Mouse (Mus musculus): ENCODE results near the gene Msl1. TPM values are rescaled to one million over a fixed set of nuclear protein-coding genes. Genes with fewer than 3 reads are reported as not detected.

Gene Msl1
- polyA plus RNA-seq, 1 experiment, result 40.8 TPM

- H3K4me1 ChIP-seq (ENCODE audit: control insufficient read depth, insufficient read depth, insufficient read length, low read length), result peaks cover 26% of the 10 kb centered on the region
- H3K27ac ChIP-seq (replicated peaks; ENCODE audit: low read depth, low read length), result peak overlapping the region; percentile 49
- no peak overlapping the region for H3K4me3 ChIP-seq (ENCODE audit: insufficient read depth, low read depth, low read length)
Observed at GRCm38 (mm10) chr11:98755726-98756380, 39.5 kb upstream of the Msl1 start.

GRCm38 (mm10) chr11:98756711-98757110, 38.6 kb upstream of the Msl1 start:
- Histone ChIP-seq H3K4me3 (ENCODE audit: insufficient read depth, low read depth, low read length) (no peak overlapping the region), H3K4me1 (ENCODE audit: control insufficient read depth, insufficient read depth, insufficient read length, low read length) (peaks cover 20% of the 10 kb centered on the region), H3K27ac (replicated peaks; ENCODE audit: low read depth, low read length) (no peak overlapping the region)

GRCm38 (mm10) chr11:98761939-98762338, 33.4 kb upstream of the Msl1 start:
- Histone ChIP-seq H3K4me3 (ENCODE audit: insufficient read depth, low read depth, low read length) (no peak overlapping the region), H3K4me1 (ENCODE audit: control insufficient read depth, insufficient read depth, insufficient read length, low read length) (peaks cover 13% of the 10 kb centered on the region), H3K27ac (replicated peaks; ENCODE audit: low read depth, low read length) (no peak overlapping the region)

GRCm38 (mm10) chr11:98762756-98763501, 32.4 kb upstream of the Msl1 start:
- Histone ChIP-seq H3K4me1 (ENCODE audit: control insufficient read depth, insufficient read depth, insufficient read length, low read length) (peaks cover 13% of the 10 kb centered on the region), H3K4me3 (ENCODE audit: insufficient read depth, low read depth, low read length) (no peak overlapping the region), H3K27ac (replicated peaks; ENCODE audit: low read depth, low read length) (no peak overlapping the region)

GRCm38 (mm10) chr11:98763502-98763861, 31.8 kb upstream of the Msl1 start:
- Histone ChIP-seq H3K27ac (replicated peaks; ENCODE audit: low read depth, low read length) (no peak overlapping the region), H3K4me1 (ENCODE audit: control insufficient read depth, insufficient read depth, insufficient read length, low read length) (peaks cover 13% of the 10 kb centered on the region), H3K4me3 (ENCODE audit: insufficient read depth, low read depth, low read length) (no peak overlapping the region)

- Histone ChIP-seq H3K27ac (replicated peaks; ENCODE audit: low read depth, low read length) (peak overlapping the region; percentile 44; the same call in 1 of the 2 replicates), H3K4me1 (ENCODE audit: control insufficient read depth, insufficient read depth, insufficient read length, low read length) (peaks cover 16% of the 10 kb centered on the region)
Observed at GRCm38 (mm10) chr11:98764091-98764490, 31.2 kb upstream of the Msl1 start.

GRCm38 (mm10) chr11:98764746-98765145, 30.6 kb upstream of the Msl1 start:
- Histone ChIP-seq H3K4me1 (ENCODE audit: control insufficient read depth, insufficient read depth, insufficient read length, low read length) (peaks cover 19% of the 10 kb centered on the region), H3K27ac (replicated peaks; ENCODE audit: low read depth, low read length) (peak overlapping the region; percentile 44), H3K4me3 (ENCODE audit: insufficient read depth, low read depth, low read length) (no peak overlapping the region)

More at GRCm38 (mm10) chr11:98764091-98764490, 31.2 kb upstream of the Msl1 start:
- no peak overlapping the region for H3K4me3 ChIP-seq (ENCODE audit: insufficient read depth, low read depth, low read length)

GRCm38 (mm10) chr11:98765421-98766309, 29.7 kb upstream of the Msl1 start:
- peaks cover 27% of the 10 kb centered on the region for H3K4me1 ChIP-seq (ENCODE audit: control insufficient read depth, insufficient read depth, insufficient read length, low read length)
- peak overlapping the region; percentile 74; the same call in 1 of the 2 replicates for H3K27ac ChIP-seq (replicated peaks; ENCODE audit: low read depth, low read length)
- no peak overlapping the region for H3K4me3 ChIP-seq (ENCODE audit: insufficient read depth, low read depth, low read length)

- Histone ChIP-seq H3K4me1 (ENCODE audit: control insufficient read depth, insufficient read depth, insufficient read length, low read length) (peaks cover 32% of the 10 kb centered on the region), H3K27ac (replicated peaks; ENCODE audit: low read depth, low read length) (no peak overlapping the region), H3K4me3 (ENCODE audit: insufficient read depth, low read depth, low read length) (no peak overlapping the region)
Observed at GRCm38 (mm10) chr11:98766346-98766745, 29.0 kb upstream of the Msl1 start.

GRCm38 (mm10) chr11:98766816-98767215, 28.5 kb upstream of the Msl1 start:
- H3K4me3 ChIP-seq (ENCODE audit: insufficient read depth, low read depth, low read length), result no peak overlapping the region
- H3K4me1 ChIP-seq (ENCODE audit: control insufficient read depth, insufficient read depth, insufficient read length, low read length), result peaks cover 35% of the 10 kb centered on the region
- H3K27ac ChIP-seq (replicated peaks; ENCODE audit: low read depth, low read length), result no peak overlapping the region

GRCm38 (mm10) chr11:98767276-98767675, 28.0 kb upstream of the Msl1 start:
- no peak overlapping the region for H3K4me3 ChIP-seq (ENCODE audit: insufficient read depth, low read depth, low read length)
- peaks cover 36% of the 10 kb centered on the region for H3K4me1 ChIP-seq (ENCODE audit: control insufficient read depth, insufficient read depth, insufficient read length, low read length)
- no peak overlapping the region for H3K27ac ChIP-seq (replicated peaks; ENCODE audit: low read depth, low read length)

GRCm38 (mm10) chr11:98767713-98768112, 27.6 kb upstream of the Msl1 start:
- Histone ChIP-seq H3K4me3 (ENCODE audit: insufficient read depth, low read depth, low read length) (no peak overlapping the region), H3K27ac (replicated peaks; ENCODE audit: low read depth, low read length) (no peak overlapping the region), H3K4me1 (ENCODE audit: control insufficient read depth, insufficient read depth, insufficient read length, low read length) (peaks cover 36% of the 10 kb centered on the region)

- peak overlapping the region; percentile 1; the same call in 1 of the 2 replicates for H3K4me3 ChIP-seq (ENCODE audit: insufficient read depth, low read depth, low read length)
- H3K4me1 ChIP-seq (ENCODE audit: control insufficient read depth, insufficient read depth, insufficient read length, low read length), result peaks cover 36% of the 10 kb centered on the region
- H3K27ac ChIP-seq (replicated peaks; ENCODE audit: low read depth, low read length), result 0 out of 2 replicates have a peak overlapping the region, but pooled peaks have one; percentile 6
Observed at GRCm38 (mm10) chr11:98768127-98769006, 26.9 kb upstream of the Msl1 start.

All from brown adipose tissue, adult 24 weeks (tissue).